Mouse (Mus musculus) neural tube, embryonic 14.5 days (tissue): ENCODE measurements at regions not wholly inside any gene's neighbourhood (a gene's known extent, or its start where the extent isn't known, plus 50 kb on each side); places are given as distances from the start of the nearest gene placed in this dataset.
"Not testable (repeated sequence)": the region's sequence is repeated elsewhere in the genome, so short reads cannot be mapped to it uniquely, and the experiment has no call there.

Source experiments
- ATAC-seq: fragments of 200-750 bp; cut with Nextera tagmentation; 2 replicates; pipeline ENCODE4 v1.8.0; 2017; ENCODE audit warnings: low read depth, mild to moderate bottlenecking, moderate TSS enrichment, moderate library complexity
- H3K27ac ChIP-seq: fragments of 300-500 bp; sonication (generic); 2 replicates; pipeline ENCODE4 v1.5.1; 2014; ENCODE audit warnings: low read depth, mild to moderate bottlenecking, control low read depth, low read length, moderate library complexity, mixed read lengths
- H3K27me3 ChIP-seq: fragments of 300-500 bp; sonication (generic); 2 replicates; pipeline ENCODE4 v1.6.1; 2014; ENCODE audit warnings: low read length; ENCODE audit not compliant: control insufficient read depth, insufficient read depth
- H3K36me3 ChIP-seq: fragments of 300-500 bp; sonication (generic); 2 replicates; pipeline ENCODE4 v1.6.1; 2014; ENCODE audit warnings: low read length, mixed read lengths; ENCODE audit not compliant: control insufficient read depth, insufficient read depth
- H3K4me1 ChIP-seq: fragments of 300-500 bp; sonication (generic); 2 replicates; pipeline ENCODE4 v1.6.1; 2014; ENCODE audit warnings: low read length; ENCODE audit not compliant: control insufficient read depth, insufficient read depth
- H3K4me2 ChIP-seq: fragments of 300-500 bp; sonication (generic); 2 replicates; pipeline ENCODE4 v1.6.1; 2014; ENCODE audit warnings: mild to moderate bottlenecking, low read depth, low read length, control low read depth
- H3K4me3 ChIP-seq: fragments of 300-500 bp; sonication (generic); 2 replicates; pipeline ENCODE4 v1.5.1; 2014; ENCODE audit warnings: low read depth, low read length, control low read depth, mixed read lengths
- H3K9ac ChIP-seq: fragments of 300-500 bp; sonication (generic); replicated peaks from 2 replicates; pipeline ENCODE4 v1.6.1; 2014; ENCODE audit warnings: low read depth, mild to moderate bottlenecking, control low read depth, low read length, mixed read lengths
- H3K9me3 ChIP-seq: fragments of 300-500 bp; sonication (generic); 2 replicates; pipeline ENCODE4 v1.6.1; 2016; ENCODE audit warnings: low read length; ENCODE audit not compliant: control insufficient read depth
- WGBS: fragments of 180-500 bp; shearing (Covaris S2); extraction: QIAGEN DNeasy Blood & Tissue Kit; methylation state at CpG from one replicate; pipeline ENCODE4 v1.1.7; 2014; 5-methylcytosine and 5-hydroxymethylcytosine counted together

- Histone ChIP-seq H3K4me3 (no peak overlapping the region), H3K27ac (no peak overlapping the region), H3K4me2 (no peak overlapping the region), H3K27me3 (no peaks in the 10 kb centered on the region), H3K4me1 (no peaks in the 10 kb centered on the region), H3K9me3 (no peaks in the 10 kb centered on the region), H3K36me3 (no peaks in the 10 kb centered on the region), H3K9ac (no peak overlapping the region)
- no peak for ATAC-seq
These were observed 194.0 kb upstream of the Nrxn1 start for GRCm38 (mm10) chr17:91286875-91287274.

GRCm38 (mm10) chr17:91274378-91274777 lies 181.5 kb upstream of the Nrxn1 start:
- H3K27me3 ChIP-seq = no peaks in the 10 kb centered on the region
- no peak overlapping the region for H3K4me3 ChIP-seq
- no peaks in the 10 kb centered on the region for H3K4me1 ChIP-seq
- H3K9ac ChIP-seq = no peak overlapping the region
- H3K27ac ChIP-seq = no peak overlapping the region
- WGBS = 81% methylated on average over 1 of the region's 1 CpGs
- no peak for ATAC-seq
- H3K9me3 ChIP-seq = no peaks in the 10 kb centered on the region
- H3K36me3 ChIP-seq = no peaks in the 10 kb centered on the region
- no peak overlapping the region for H3K4me2 ChIP-seq

- Histone ChIP-seq H3K27ac (no peak overlapping the region), H3K9me3 (no peaks in the 10 kb centered on the region), H3K4me1 (no peaks in the 10 kb centered on the region), H3K4me3 (no peak overlapping the region), H3K27me3 (no peaks in the 10 kb centered on the region), H3K36me3 (no peaks in the 10 kb centered on the region), H3K4me2 (no peak overlapping the region), H3K9ac (no peak overlapping the region)
- no peak for ATAC-seq
- 63% methylated on average over 2 of the region's 2 CpGs for WGBS
These were observed 145.8 kb upstream of the Nrxn1 start for GRCm38 (mm10) chr17:91238719-91239118.

GRCm38 (mm10) chr17:91236653-91237052 lies 143.8 kb upstream of the Nrxn1 start:
- H3K27ac ChIP-seq, H3K4me1 ChIP-seq, H3K4me2 ChIP-seq, H3K9me3 ChIP-seq, H3K36me3 ChIP-seq, H3K27me3 ChIP-seq, H3K9ac ChIP-seq, ATAC-seq, H3K4me3 ChIP-seq: not testable (repeated sequence)
- 97% methylated on average over 14 of the region's 14 CpGs for WGBS

- no peak overlapping the region for H3K27ac ChIP-seq
- peak; percentile 31; the same call in 1 of the 2 replicates for ATAC-seq
- H3K36me3 ChIP-seq = no peaks in the 10 kb centered on the region
- H3K4me3 ChIP-seq = no peak overlapping the region
- no peaks in the 10 kb centered on the region for H3K27me3 ChIP-seq
- H3K9me3 ChIP-seq = no peaks in the 10 kb centered on the region
- H3K4me2 ChIP-seq = no peak overlapping the region
- H3K9ac ChIP-seq = no peak overlapping the region
- H3K4me1 ChIP-seq = no peaks in the 10 kb centered on the region
- 84% methylated on average over 5 of the region's 5 CpGs for WGBS
These were observed 133.5 kb upstream of the Nrxn1 start for GRCm38 (mm10) chr17:91226378-91226777.

GRCm38 (mm10) chr17:91225916-91226315 lies 133.0 kb upstream of the Nrxn1 start:
- 42% methylated on average over 4 of the region's 4 CpGs for WGBS
- H3K27ac ChIP-seq = no peak overlapping the region
- ATAC-seq = peak; percentile 34

GRCm38 (mm10) chr17:91216429-91216828 lies 123.6 kb upstream of the Nrxn1 start:
- Histone ChIP-seq H3K27me3 (no peaks in the 10 kb centered on the region), H3K4me1 (no peaks in the 10 kb centered on the region), H3K9me3 (no peaks in the 10 kb centered on the region), H3K27ac (no peak overlapping the region), H3K36me3 (no peaks in the 10 kb centered on the region), H3K4me3 (no peak overlapping the region), H3K9ac (no peak overlapping the region), H3K4me2 (no peak overlapping the region)
- no peak for ATAC-seq

More at GRCm38 (mm10) chr17:91225916-91226315, 133.0 kb upstream of the Nrxn1 start:
- H3K9ac ChIP-seq = no peak overlapping the region
- H3K9me3 ChIP-seq = no peaks in the 10 kb centered on the region
- H3K36me3 ChIP-seq = no peaks in the 10 kb centered on the region
- H3K4me3 ChIP-seq = no peak overlapping the region
- no peak overlapping the region for H3K4me2 ChIP-seq
- H3K27me3 ChIP-seq = no peaks in the 10 kb centered on the region
- H3K4me1 ChIP-seq = no peaks in the 10 kb centered on the region

- 95% methylated on average over 4 of the region's 4 CpGs for WGBS
- Histone ChIP-seq H3K9me3 (no peaks in the 10 kb centered on the region), H3K4me3 (no peak overlapping the region), H3K36me3 (no peaks in the 10 kb centered on the region), H3K9ac (no peak overlapping the region), H3K27ac (no peak overlapping the region), H3K4me2 (no peak overlapping the region), H3K4me1 (no peaks in the 10 kb centered on the region), H3K27me3 (no peaks in the 10 kb centered on the region)
- no peak for ATAC-seq
These were observed 89.7 kb upstream of the Nrxn1 start for GRCm38 (mm10) chr17:91182574-91182973.

- no peak overlapping the region for H3K9ac ChIP-seq
- WGBS = 69% methylated on average over 2 of the region's 2 CpGs
These were observed 69.0 kb upstream of the Nrxn1 start for GRCm38 (mm10) chr17:91161834-91162233.

More at GRCm38 (mm10) chr17:91161834-91162233, 69.0 kb upstream of the Nrxn1 start:
- Histone ChIP-seq H3K27me3 (no peaks in the 10 kb centered on the region), H3K9me3 (no peaks in the 10 kb centered on the region), H3K36me3 (no peaks in the 10 kb centered on the region), H3K27ac (no peak overlapping the region), H3K4me1 (no peaks in the 10 kb centered on the region), H3K4me2 (no peak overlapping the region), H3K4me3 (no peak overlapping the region)
- no peak for ATAC-seq
